ENCODE assay signal across 11 mouse cellular contexts in genomic region chr19:57255157-57255556, GRCm38 (mm10). TPM values are rescaled to one million over a fixed set of nuclear protein-coding genes. Genes with fewer than 3 reads are reported as not detected.
A peak's percentile ranks its signal among the peaks of the same experiment; 100 is the strongest.
DNase-seq lines count a peak whose midpoint lies in the region; ATAC-seq and TF ChIP-seq lines count a peak whose summit lies in the region.
"Had no signal": no experiment of that assay in that cellular context is flagged by ENCODE, and none has a peak within 500 bp of the region (broad histone marks: within the 10 kb centered on the region; RNA-seq: fewer than 3 reads in every experiment).

No protein-coding gene starts in this region.

- no peak overlapping the region for H3K4me2 ChIP-seq in lung, embryonic 16.5 days (ENCODE audit: low read depth, low read length)
- H3K4me2 ChIP-seq: heart, embryonic 12.5 days; midbrain, embryonic 11.5 days; neural tube, embryonic 13.5 days had no signal

- no peaks in the 10 kb centered on the region for H3K4me1 ChIP-seq in ES-Bruce4 (ENCODE audit: control insufficient read depth, insufficient read depth, low read length)
- H3K4me1 ChIP-seq in lung, embryonic 16.5 days (replicated peaks; ENCODE audit: control insufficient read depth, insufficient read depth, low read length): peaks cover 10% of the 10 kb centered on the region
- H3K4me1 ChIP-seq: neural tube, embryonic 13.5 days had no signal

- H3K4me3 ChIP-seq in ES-Bruce4 (ENCODE audit: low read depth, low read length): no peak overlapping the region
- H3K4me3 ChIP-seq in lung, embryonic 16.5 days (ENCODE audit: low read length): no peak overlapping the region
- H3K4me3 ChIP-seq: heart, embryonic 12.5 days; neural tube, embryonic 13.5 days had no signal

- peak; percentile 30 for TF ChIP-seq CTCF in ES-Bruce4 (IDR thresholded peaks at IDR 0.05; ENCODE audit: low read depth, low read length)

- H3K9ac ChIP-seq in ES-Bruce4 (ENCODE audit: low read depth, poor library complexity, severe bottlenecking): no peak overlapping the region
- no peak overlapping the region for H3K9ac ChIP-seq in lung, embryonic 16.5 days (ENCODE audit: low read length)
- H3K9ac ChIP-seq: heart, embryonic 12.5 days; neural tube, embryonic 13.5 days had no signal

- intact Hi-C loops in heart, postnatal 25 days (cut with DNase I): loop anchor here (5.0 kb wide), 1 partner anchor 93 kb away; no protein-coding TSS in a partner anchor

- H3K27ac ChIP-seq in ES-Bruce4 (ENCODE audit: insufficient read depth, low read length): no peak overlapping the region
- H3K27ac ChIP-seq in lung, embryonic 16.5 days (ENCODE audit: low read length): no peak overlapping the region
- H3K27ac ChIP-seq: neural tube, embryonic 13.5 days had no signal

- H3K36me3 ChIP-seq in ES-Bruce4 (ENCODE audit: control insufficient read depth, insufficient read depth, low read length, poor library complexity, severe bottlenecking): no peaks in the 10 kb centered on the region
- H3K36me3 ChIP-seq in lung, embryonic 16.5 days (ENCODE audit: control insufficient read depth, insufficient read depth, low read length): no peaks in the 10 kb centered on the region
- H3K36me3 ChIP-seq: heart, embryonic 12.5 days; neural tube, embryonic 13.5 days had no signal

- TF ChIP-seq POLR2A in ES-Bruce4 (IDR thresholded peaks at IDR 0.05; ENCODE audit: insufficient read depth, low read length): no peak

- 68% methylated on average over 8 of the region's 8 CpGs for WGBS in lung, embryonic 16.5 days

- no peak for TF ChIP-seq EP300 in ES-Bruce4 (IDR thresholded peaks at IDR 0.05; ENCODE audit: insufficient read depth, low read depth, low read length)

- peak; percentile 58 for ATAC-seq in lung, embryonic 16.5 days (ENCODE audit: low read depth)
- ATAC-seq in erythroblast, adult 5-6 weeks (replicated peaks; ENCODE audit: low FRiP score, poor library complexity, severe bottlenecking): no peak

- no peaks in the 10 kb centered on the region for H3K9me3 ChIP-seq in ES-Bruce4 (replicated peaks; ENCODE audit: control insufficient read depth, insufficient read depth, low read length, poor library complexity, severe bottlenecking)
- H3K9me3 ChIP-seq in lung, embryonic 16.5 days (ENCODE audit: control insufficient read depth, low read length): no peaks in the 10 kb centered on the region
- H3K9me3 ChIP-seq: neural tube, embryonic 13.5 days had no signal

- no peaks in the 10 kb centered on the region; the same call in none of the 2 replicates for H3K27me3 ChIP-seq in ES-Bruce4 (ENCODE audit: control insufficient read depth, insufficient read depth, low read length, poor library complexity, severe bottlenecking)
- no peaks in the 10 kb centered on the region for H3K27me3 ChIP-seq in lung, embryonic 16.5 days (ENCODE audit: control insufficient read depth, insufficient read depth, low read depth, low read length)
- H3K27me3 ChIP-seq: heart, embryonic 12.5 days; neural tube, embryonic 13.5 days had no signal

- peak; percentile 51 for DNase-seq in heart, postnatal 4 days
- no peak for DNase-seq in heart, postnatal 25 days (ENCODE audit: low spot score)
- DNase-seq in 3T3-L1 (ENCODE audit: low read depth, low spot score): peak; percentile 52
- no peak for DNase-seq in thymus, postnatal 14 days
- DNase-seq: embryo, embryonic 11 days had no signal

RNA-seq across cellular contexts. Expression of gene Ablim1, which starts 59.6 kb away (rescaled TPM):
- total RNA-seq in heart, postnatal 4 days (2021): 100 to 1,000 TPM; 312 to 353 TPM
- 100 to 1,000 TPM; 417 to 451 TPM for total RNA-seq in heart, postnatal 25 days (2021)
- polyA plus RNA-seq in ES-Bruce4 (2011; ENCODE audit: insufficient read depth, insufficient read length, low read depth, missing spikeins): 12.2 and 13.9 TPM in 2 replicates
- polyA plus RNA-seq in lung, embryonic 16.5 days (2015; fragmentation: Nextera tagmentation; extraction: Ambion mirVana): 53.3 and 54.5 TPM in 2 replicates
- 0.42 and 1.5 TPM in 2 replicates for total RNA-seq in erythroblast, adult 5-6 weeks (2015; ENCODE audit: low replicate concordance)
- 0.84 and 1.0 TPM in 2 replicates for total RNA-seq in erythroblast, adult 5-6 weeks (2017; ENCODE audit: low replicate concordance)

Comparison
In these comparisons a context has a peak if more than half of its experiments do, and no peak if none do; other contexts are left out.
1. DNase-seq: peak in heart, postnatal 4 days (single experiment) and 3T3-L1 (single experiment); none in heart, postnatal 25 days (single experiment) and thymus, postnatal 14 days (single experiment).
2. RNA of gene Ablim1, which starts 59.6 kb away (total RNA-seq): 417 to 451 TPM in heart, postnatal 25 days and 312 to 353 TPM in heart, postnatal 4 days; 0.42 to 1.5 TPM in erythroblast, adult 5-6 weeks; every median in the first group is over 100 times any median in the second.